ENCODE assay signal across 9 mouse cellular contexts in the genomic region with DNA sequence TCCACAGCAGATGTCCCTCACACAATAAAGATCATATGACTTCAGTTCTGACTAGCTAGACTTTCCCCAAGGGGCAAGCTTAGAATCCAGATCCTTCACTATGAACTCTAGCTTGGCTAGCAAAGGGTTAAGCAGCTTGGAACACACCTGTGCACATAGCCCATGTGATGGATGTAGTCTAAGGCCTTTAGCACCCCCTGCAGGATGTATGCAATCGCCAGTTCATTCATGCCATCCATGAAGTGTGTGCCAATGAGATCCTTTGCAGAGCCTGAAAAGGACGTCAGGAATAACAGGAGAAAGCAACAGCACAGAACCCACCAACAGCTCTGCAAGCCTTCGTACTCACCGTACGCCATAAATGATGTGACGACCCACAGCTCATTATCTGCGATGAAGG. TPM values are rescaled to one million over a fixed set of nuclear protein-coding genes. Genes with fewer than 3 reads are reported as not detected.
DNase-seq lines count a peak whose midpoint lies in the region; ATAC-seq and TF ChIP-seq lines count a peak whose summit lies in the region.
"Had no signal": no experiment of that assay in that cellular context is flagged by ENCODE, and none has a peak within 500 bp of the region (broad histone marks: within the 10 kb centered on the region; RNA-seq: fewer than 3 reads in every experiment).

No protein-coding gene starts in this region.

- H3K9me3 ChIP-seq in liver, embryonic 11.5 days (ENCODE audit: control insufficient read depth, low read length): no peaks in the 10 kb centered on the region
- no peaks in the 10 kb centered on the region for H3K9me3 ChIP-seq in hindbrain, embryonic 14.5 days (ENCODE audit: control insufficient read depth, low read length)
- H3K9me3 ChIP-seq: forebrain, embryonic 10.5 days had no signal

- no peak overlapping the region for H3K27ac ChIP-seq in liver, embryonic 11.5 days (ENCODE audit: low read depth, low read length)
- H3K27ac ChIP-seq in hindbrain, embryonic 14.5 days: no peak overlapping the region
- H3K27ac ChIP-seq: forebrain, embryonic 10.5 days had no signal

- 79% methylated on average over 7 of the region's 7 CpGs for WGBS in liver, embryonic 11.5 days
- 77% methylated on average over 7 of the region's 7 CpGs for WGBS in lung, adult 2 months
- 78% methylated on average over 7 of the region's 7 CpGs for WGBS in hindbrain, embryonic 14.5 days

- TF ChIP-seq POLR2A in lung, adult 2 months (IDR thresholded peaks at IDR 0.05; ENCODE audit: borderline replicate concordance, extremely low read depth, low read depth, low read length): no peak

- no peak overlapping the region for H3K4me2 ChIP-seq in liver, embryonic 11.5 days
- no peak overlapping the region for H3K4me2 ChIP-seq in hindbrain, embryonic 14.5 days (replicated peaks)

- TF ChIP-seq CTCF in lung, adult 2 months (IDR thresholded peaks at IDR 0.05; ENCODE audit: insufficient read depth, low read length): peak; percentile 22; the same call in 1 of the 2 replicates

- no peaks in the 10 kb centered on the region for H3K4me1 ChIP-seq in liver, embryonic 11.5 days (replicated peaks; ENCODE audit: control insufficient read depth, insufficient read depth, low read length)
- H3K4me1 ChIP-seq in lung, adult 2 months (ENCODE audit: control insufficient read depth, insufficient read depth, low read length): no peaks in the 10 kb centered on the region
- H3K4me1 ChIP-seq in hindbrain, embryonic 14.5 days (replicated peaks; ENCODE audit: control insufficient read depth, insufficient read depth, low read length): no peaks in the 10 kb centered on the region
- H3K4me1 ChIP-seq: forebrain, embryonic 10.5 days had no signal

- DNase-seq in liver: peak; percentile 24
- DNase-seq in liver, embryonic 11.5 days (ENCODE audit: low spot score): no peak
- peak; percentile 78 for DNase-seq in T-cell, adult 2 months (ENCODE audit: low spot score)
- no peak for DNase-seq in lung, adult 2 months
- DNase-seq in thymus, postnatal 14 days: peak; percentile 88
- no peak for DNase-seq in Muller cell, postnatal 12 days (ENCODE audit: inconsistent ontology term)
- no peak for DNase-seq in hindbrain, embryonic 14.5 days (ENCODE audit: low spot score)
- DNase-seq: kidney, adult 8-10 months had no signal

- no peak for ATAC-seq in liver, embryonic 11.5 days (replicated peaks; ENCODE audit: low FRiP score)
- ATAC-seq in hindbrain, embryonic 14.5 days (ENCODE audit: low FRiP score): no peak

- no peak overlapping the region for H3K9ac ChIP-seq in liver, embryonic 11.5 days (ENCODE audit: low read depth, low read length)
- H3K9ac ChIP-seq in hindbrain, embryonic 14.5 days: no peak overlapping the region

- H3K36me3 ChIP-seq in liver, embryonic 11.5 days (ENCODE audit: control insufficient read depth, insufficient read depth, low read length): no peaks in the 10 kb centered on the region; the same call in 1 of the 2 replicates
- peaks cover 54% of the 10 kb centered on the region for H3K36me3 ChIP-seq in hindbrain, embryonic 14.5 days (replicated peaks; ENCODE audit: control insufficient read depth, insufficient read depth)

- no peak overlapping the region for H3K4me3 ChIP-seq in liver, embryonic 11.5 days (ENCODE audit: low read depth, low read length)
- H3K4me3 ChIP-seq in lung, adult 2 months (replicated peaks; ENCODE audit: extremely low read depth, low read depth, low read length): no peak overlapping the region
- H3K4me3 ChIP-seq in hindbrain, embryonic 14.5 days (replicated peaks; ENCODE audit: low read length): no peak overlapping the region
- H3K4me3 ChIP-seq: forebrain, embryonic 10.5 days had no signal

- no peaks in the 10 kb centered on the region for H3K27me3 ChIP-seq in liver, embryonic 11.5 days (replicated peaks; ENCODE audit: control insufficient read depth, insufficient read depth, low read length)
- H3K27me3 ChIP-seq in hindbrain, embryonic 14.5 days (ENCODE audit: control insufficient read depth, insufficient read depth, low read length): no peaks in the 10 kb centered on the region

RNA-seq across cellular contexts. Expression of gene Limd2, which starts 10.1 kb away (rescaled TPM):
- 172 and 182 TPM in 2 replicates for polyA plus RNA-seq in liver, embryonic 11.5 days (2014; fragmentation: Nextera tagmentation; extraction: Ambion mirVana)
- polyA plus RNA-seq in lung, adult 2 months (2012; rRNA removed): 72.7 and 114 TPM in 2 replicates
- 140 and 158 TPM in 2 replicates for polyA plus RNA-seq in hindbrain, embryonic 14.5 days (2014; fragmentation: Nextera tagmentation; extraction: Ambion mirVana)

RNA-seq across cellular contexts. Expression of gene Gm10840, which starts 10.2 kb away (rescaled TPM):
- not detected in 2 replicates for polyA plus RNA-seq in liver, embryonic 11.5 days (2014; fragmentation: Nextera tagmentation; extraction: Ambion mirVana)
- polyA plus RNA-seq in lung, adult 2 months (2012; rRNA removed): not detected in 2 replicates
- not detected in 2 replicates for polyA plus RNA-seq in hindbrain, embryonic 14.5 days (2014; fragmentation: Nextera tagmentation; extraction: Ambion mirVana)

RNA-seq across cellular contexts. Expression of gene Strada, which starts 31.2 kb away (rescaled TPM):
- polyA plus RNA-seq in liver, embryonic 11.5 days (2014; fragmentation: Nextera tagmentation; extraction: Ambion mirVana): 22.0 and 24.3 TPM in 2 replicates
- 24.5 and 33.3 TPM in 2 replicates for polyA plus RNA-seq in lung, adult 2 months (2012; rRNA removed)
- polyA plus RNA-seq in hindbrain, embryonic 14.5 days (2014; fragmentation: Nextera tagmentation; extraction: Ambion mirVana): 27.4 and 30.1 TPM in 2 replicates

RNA-seq across cellular contexts. Expression of gene Ccdc47, which starts 45.3 kb away (rescaled TPM):
- polyA plus RNA-seq in liver, embryonic 11.5 days (2014; fragmentation: Nextera tagmentation; extraction: Ambion mirVana): 73.3 and 76.0 TPM in 2 replicates
- 12.8 and 21.5 TPM in 2 replicates for polyA plus RNA-seq in lung, adult 2 months (2012; rRNA removed)
- polyA plus RNA-seq in hindbrain, embryonic 14.5 days (2014; fragmentation: Nextera tagmentation; extraction: Ambion mirVana): 76.6 and 94.5 TPM in 2 replicates

RNA-seq across cellular contexts. Expression of gene Ddx42, which starts 45.9 kb away (rescaled TPM):
- polyA plus RNA-seq in liver, embryonic 11.5 days (2014; fragmentation: Nextera tagmentation; extraction: Ambion mirVana): 63.3 and 68.2 TPM in 2 replicates
- polyA plus RNA-seq in lung, adult 2 months (2012; rRNA removed): 8.8 and 13.3 TPM in 2 replicates
- 78.0 and 82.2 TPM in 2 replicates for polyA plus RNA-seq in hindbrain, embryonic 14.5 days (2014; fragmentation: Nextera tagmentation; extraction: Ambion mirVana)

Comparison
In these comparisons a context has a peak if more than half of its experiments do, and no peak if none do; other contexts are left out.
1. DNase-seq: peak in liver (single experiment), T-cell, adult 2 months (single experiment) and thymus, postnatal 14 days (single experiment); none in liver, embryonic 11.5 days (single experiment), lung, adult 2 months (single experiment), Muller cell, postnatal 12 days (single experiment) and hindbrain, embryonic 14.5 days (single experiment).